Mouse (Mus musculus) ES-E14 (cell line): Measurements from ENCODE around the gene Exoc6. TPM values are rescaled to one million over a fixed set of nuclear protein-coding genes. Genes with fewer than 3 reads are reported as not detected.
A peak's percentile ranks its signal among the peaks of the same experiment; 100 is the strongest.

ENCODE experiments used
- DNase-seq: peaks from one replicate; pipeline ENCODE4 v3.0.0-alpha.2; 2013; ENCODE audit warnings: low read depth, low spot score
- H3K27ac ChIP-seq: 2 replicates; pipeline ENCODE4 v1.5.1; 2012; ENCODE audit warnings: low read depth, mild to moderate bottlenecking, low read length, moderate library complexity, mixed read lengths; ENCODE audit not compliant: poor library complexity, insufficient read depth, severe bottlenecking
- H3K36me3 ChIP-seq: 2 replicates; pipeline ENCODE4 v1.6.1; 2012; ENCODE audit warnings: mild to moderate bottlenecking, low read length, moderate library complexity, mixed read lengths; ENCODE audit not compliant: control insufficient read depth, poor library complexity, insufficient read depth, severe bottlenecking
- H3K4me1 ChIP-seq, 2 experiments: fragments of 150-350 bp in 1 of 2; sonication (generic) in 1 of 2; 2 replicates each; pipeline ENCODE4 v1.6.1; 2012; ENCODE audit warnings: low read length in 2 of 2, mild to moderate bottlenecking in 1 of 2, mixed read lengths in 1 of 2; ENCODE audit not compliant: control insufficient read depth in 2 of 2, insufficient read depth in 2 of 2, poor library complexity in 1 of 2
- H3K4me3 ChIP-seq, 2 experiments: fragments of 150-350 bp in 1 of 2; sonication (generic) in 1 of 2; 2 replicates each; pipeline ENCODE4 v1.5.1; 2012; ENCODE audit warnings: low read length in 2 of 2, low read depth in 1 of 2, mild to moderate bottlenecking in 1 of 2, mixed read lengths in 1 of 2; ENCODE audit not compliant: insufficient read depth in 1 of 2, poor library complexity in 1 of 2, severe bottlenecking in 1 of 2
- H3K9ac ChIP-seq: 2 replicates; pipeline ENCODE4 v1.6.1; 2012; ENCODE audit warnings: low read depth, mild to moderate bottlenecking, low read length, mixed read lengths; ENCODE audit not compliant: poor library complexity, insufficient read depth, severe bottlenecking
- H3K9me3 ChIP-seq: fragments of 150-350 bp; sonication (generic); 2 replicates; pipeline ENCODE4 v1.6.1; 2012; ENCODE audit warnings: low read depth, mild to moderate bottlenecking, low read length; ENCODE audit not compliant: control insufficient read depth, insufficient read depth
- CHD2 ChIP-seq: IDR thresholded peaks from 2 replicates; pipeline ENCODE4 v1.6.1; 2014; ENCODE audit warnings: mild to moderate bottlenecking, low read depth, low read length, inconsistent platforms
- HCFC1 ChIP-seq: IDR thresholded peaks from 2 replicates; pipeline ENCODE4 v1.6.1; 2012; ENCODE audit warnings: low read length, inconsistent platforms, borderline replicate concordance; ENCODE audit not compliant: insufficient read depth
- MAFK ChIP-seq: IDR thresholded peaks from 2 replicates; pipeline ENCODE4 v1.6.1; 2014; ENCODE audit warnings: mild to moderate bottlenecking, low read depth, low read length, inconsistent platforms; ENCODE audit not compliant: insufficient read depth
- ZC3H11A ChIP-seq: IDR thresholded peaks from 2 replicates; pipeline ENCODE4 v1.6.1; 2012; ENCODE audit warnings: low read depth, mild to moderate bottlenecking, inconsistent platforms, low read length, borderline replicate concordance
- ZNF384 ChIP-seq: IDR thresholded peaks from 2 replicates; pipeline ENCODE4 v1.6.1; 2012; ENCODE audit warnings: low read depth, low read length, inconsistent platforms
- in situ Hi-C, 2 experiments: fragments of 600-800 bp; cut with MboI; formaldehyde crosslinking; loops; one replicate each; pipeline ENCODE4 v1.15.1; 2025; ENCODE audit warnings: low sequenced_read_pairs in 2 of 2, inconsistent platforms in 1 of 2; ENCODE audit not compliant: unreplicated experiment in 2 of 2
- total RNA-seq: library from RNA; depleted of rRNA; stranded (reverse); fragments of 300-350 nt; gene quantifications from 2 replicates; pipeline ENCODE4 v1.2.3, GENCODE M21; 2012

Gene Exoc6
- total RNA-seq, 1 experiment, result 10.1 TPM

DNA sequence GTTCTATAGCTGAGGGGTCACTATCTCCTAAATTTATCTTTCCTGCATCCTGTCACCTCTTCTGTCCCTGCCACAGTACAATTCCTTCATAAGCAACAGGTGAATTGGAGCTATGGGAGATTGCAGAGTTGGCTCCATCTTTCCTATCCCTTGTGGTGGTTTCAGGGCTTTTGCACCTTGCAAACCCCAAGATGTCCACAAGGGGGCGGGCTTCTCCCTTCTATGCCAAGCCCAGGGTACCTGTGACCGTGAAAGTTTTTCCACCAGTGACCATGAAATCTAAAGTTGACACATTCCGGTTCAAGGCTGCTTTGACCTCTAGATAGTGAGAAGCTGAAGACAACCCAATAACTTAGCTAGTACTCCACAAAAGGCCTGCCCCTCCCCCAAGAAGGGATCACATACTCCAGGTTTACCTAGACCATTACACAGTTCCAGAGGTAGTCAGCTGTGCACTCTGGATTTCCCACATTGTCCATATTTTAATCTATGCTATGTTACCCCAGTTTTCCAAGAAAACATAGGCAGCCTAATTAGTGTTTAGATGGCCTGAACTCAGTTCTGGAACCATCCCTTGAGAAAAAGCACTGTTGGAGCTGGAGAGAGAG lies 153.8 kb downstream of the Exoc6 start:
- H3K9ac ChIP-seq, result no peak overlapping the region
- in situ Hi-C loops, result loop anchor here in 1 of 2 experiments (10.0 kb wide), 1 partner anchor 181 kb away; no protein-coding TSS in a partner anchor
- no peaks in the 10 kb centered on the region for H3K9me3 ChIP-seq
- H3K27ac ChIP-seq, result no peak overlapping the region
- no peaks in the 10 kb centered on the region for H3K4me1 ChIP-seq
- no peak overlapping the region for H3K4me3 ChIP-seq
- no peak for DNase-seq
- no peaks in the 10 kb centered on the region for H3K36me3 ChIP-seq
- TF ChIP-seq CHD2, result peak; percentile 23; the same call in 1 of the 2 replicates
- peak; percentile 88 for TF ChIP-seq ZC3H11A
- no peak for TF ChIP-seq MAFK
- no peak for TF ChIP-seq HCFC1
- no peak for TF ChIP-seq ZNF384

DNA sequence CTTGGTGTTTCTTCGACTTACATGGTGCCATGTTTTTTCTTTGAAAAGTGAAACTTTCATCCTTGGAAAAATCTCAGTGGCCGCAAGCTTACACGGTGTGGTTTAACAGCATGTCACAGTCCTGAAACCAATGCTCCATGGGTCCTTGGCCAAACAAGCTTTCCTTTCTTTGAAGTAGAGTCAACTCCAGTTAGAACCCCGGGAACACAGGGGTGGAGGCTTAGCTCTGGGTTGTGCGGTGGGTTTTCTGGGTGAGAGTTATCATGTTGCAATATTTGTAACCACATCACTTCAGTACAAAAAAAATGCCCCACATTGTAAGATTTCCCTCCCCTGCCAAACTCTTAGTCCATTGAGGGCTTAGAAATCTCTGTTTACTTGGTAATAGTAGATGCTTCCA lies 155.5 kb downstream of the Exoc6 start:
- no peaks in the 10 kb centered on the region for H3K36me3 ChIP-seq
- TF ChIP-seq HCFC1 (no peak), ZC3H11A (no peak), ZNF384 (no peak), CHD2 (no peak), MAFK (no peak)
- in situ Hi-C loops, result loop anchor here in 1 of 2 experiments (10.0 kb wide), 1 partner anchor 179 kb away; no protein-coding TSS in a partner anchor
- H3K4me3 ChIP-seq, result no peak overlapping the region
- no peaks in the 10 kb centered on the region for H3K4me1 ChIP-seq
- no peaks in the 10 kb centered on the region for H3K9me3 ChIP-seq
- H3K27ac ChIP-seq, result no peak overlapping the region
- no peak for DNase-seq
- H3K9ac ChIP-seq, result no peak overlapping the region

DNA sequence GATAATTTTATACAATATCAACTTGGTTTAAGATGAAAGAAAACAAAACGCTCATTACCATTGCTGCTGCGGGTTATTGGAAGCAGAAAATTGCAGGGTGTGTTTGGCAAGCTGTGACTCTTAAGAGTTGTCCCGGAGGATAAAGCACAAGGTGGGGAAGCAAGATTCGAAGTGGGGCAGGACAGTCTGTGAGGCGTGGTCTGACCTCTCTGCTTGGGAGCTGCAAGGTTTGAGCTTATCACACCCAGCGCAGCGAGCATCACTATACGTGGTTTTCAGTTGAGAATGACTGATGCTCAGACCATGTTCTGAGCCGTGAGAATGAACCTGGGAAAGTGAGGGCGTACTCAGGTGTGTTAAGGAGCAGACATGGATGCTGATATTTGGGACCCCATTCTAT lies 164.5 kb downstream of the Exoc6 start:
- in situ Hi-C loops, result no loop called here
- Histone ChIP-seq H3K27ac (no peak overlapping the region), H3K4me1 (0 out of 4 replicates have a peak, but pooled peaks cover 0 to 1% of the 10 kb centered on the region in 2 experiments), H3K9me3 (no peaks in the 10 kb centered on the region), H3K36me3 (no peaks in the 10 kb centered on the region), H3K4me3 (no peak overlapping the region), H3K9ac (no peak overlapping the region)
- no peak for TF ChIP-seq MAFK
- no peak for TF ChIP-seq HCFC1
- TF ChIP-seq CHD2, result no peak
- TF ChIP-seq ZNF384, result no peak
- no peak for TF ChIP-seq ZC3H11A
- no peak for DNase-seq

DNA sequence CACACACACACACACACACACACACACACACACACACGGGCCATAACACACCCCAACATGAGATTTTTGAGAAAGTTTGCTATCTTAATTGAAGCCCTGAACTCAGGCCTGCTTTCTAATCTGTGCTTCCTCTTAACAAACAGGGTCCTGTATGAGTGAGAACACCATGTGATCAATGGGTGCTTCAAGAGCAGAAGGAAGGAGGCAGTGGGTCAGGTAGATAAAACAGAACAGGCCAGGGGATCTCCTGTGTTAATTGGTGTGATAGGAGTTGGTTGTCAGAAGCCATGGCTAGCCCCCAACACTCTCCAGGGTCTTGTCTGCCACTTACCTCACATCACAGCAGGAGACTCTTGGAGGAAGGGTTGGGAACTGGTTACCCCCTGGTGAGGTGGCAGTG lies 165.8 kb downstream of the Exoc6 start:
- Histone ChIP-seq H3K36me3 (no peaks in the 10 kb centered on the region), H3K9ac (no peak overlapping the region), H3K9me3 (no peaks in the 10 kb centered on the region), H3K4me3 (no peak overlapping the region), H3K4me1 (0 out of 4 replicates have a peak, but pooled peaks cover 0 to 1% of the 10 kb centered on the region in 2 experiments), H3K27ac (no peak overlapping the region)
- TF ChIP-seq ZNF384, result no peak
- no peak for TF ChIP-seq HCFC1
- no peak for TF ChIP-seq CHD2
- no peak for TF ChIP-seq ZC3H11A
- no peak for TF ChIP-seq MAFK
- in situ Hi-C loops, result no loop called here
- no peak for DNase-seq
